Mouse (Mus musculus) thymus, adult 2 months (tissue): ENCODE measurements around the gene 4921507P07Rik.

Source experiments
- CTCF ChIP-seq: fragments of 200-500 bp; IDR thresholded peaks from 2 replicates; pipeline ENCODE4 v1.5.1; 2012; ENCODE audit warnings: mild to moderate bottlenecking, control low read depth, low read length, moderate library complexity, borderline replicate concordance; ENCODE audit not compliant: control insufficient read depth, poor library complexity, insufficient read depth; ENCODE audit errors: extremely low read depth
- POLR2A ChIP-seq: fragments of 200-500 bp; IDR thresholded peaks from 2 replicates; pipeline ENCODE4 v1.6.1; 2012; ENCODE audit warnings: mild to moderate bottlenecking, low read length, control low read depth, moderate library complexity; ENCODE audit not compliant: control insufficient read depth, poor library complexity, insufficient read depth; ENCODE audit errors: extremely low read depth

GRCm38 (mm10) chr6:50571661-50572060 is 24.8 kb downstream of the 4921507P07Rik start:
- TF ChIP-seq POLR2A (no peak), CTCF (no peak)
